Mouse (Mus musculus) hindbrain, embryonic 12.5 days (tissue): ENCODE measurements around the gene Usp24. TPM values are rescaled to one million over a fixed set of nuclear protein-coding genes. Genes with fewer than 3 reads are reported as not detected.

Source experiments
- ATAC-seq: fragments of 200-750 bp; cut with Nextera tagmentation; 2 replicates; pipeline ENCODE4 v1.8.0; 2017; ENCODE audit warnings: moderate TSS enrichment; ENCODE audit not compliant: low FRiP score
- H3K27ac ChIP-seq: fragments of 300-500 bp; sonication (generic); 2 replicates; pipeline ENCODE4 v1.5.1; 2016; ENCODE audit warnings: mild to moderate bottlenecking
- H3K27me3 ChIP-seq: fragments of 300-500 bp; sonication (generic); 2 replicates; pipeline ENCODE4 v1.6.1; 2016; ENCODE audit warnings: mild to moderate bottlenecking
- H3K36me3 ChIP-seq: fragments of 300-500 bp; sonication (generic); 2 replicates; pipeline ENCODE4 v1.6.1; 2016; ENCODE audit warnings: mild to moderate bottlenecking
- H3K4me1 ChIP-seq: fragments of 300-500 bp; sonication (generic); 2 replicates; pipeline ENCODE4 v1.6.1; 2016
- H3K4me2 ChIP-seq: fragments of 300-500 bp; sonication (generic); replicated peaks from 2 replicates; pipeline ENCODE4 v1.6.1; 2016; ENCODE audit warnings: mild to moderate bottlenecking
- H3K4me3 ChIP-seq: fragments of 300-500 bp; sonication (generic); 2 replicates; pipeline ENCODE4 v1.5.1; 2016; ENCODE audit warnings: mild to moderate bottlenecking
- H3K9ac ChIP-seq: fragments of 300-500 bp; sonication (generic); 2 replicates; pipeline ENCODE4 v1.6.1; 2016; ENCODE audit warnings: mild to moderate bottlenecking, moderate library complexity
- H3K9me3 ChIP-seq: fragments of 300-500 bp; sonication (generic); replicated peaks from 2 replicates; pipeline ENCODE4 v1.6.1; 2016; ENCODE audit warnings: mild to moderate bottlenecking
- WGBS: fragments of 180-500 bp; shearing (Covaris S2); methylation state at CpG from one replicate; pipeline ENCODE4 v1.1.7; 2016; 5-methylcytosine and 5-hydroxymethylcytosine counted together
- polyA plus RNA-seq: library from polyadenylated mRNA; unstranded; fragments of >200 nt; fragmentation: Nextera tagmentation; extraction: Ambion mirVana; gene quantifications from 2 replicates; pipeline ENCODE4 v1.2.1, GENCODE M21; 2016

Gene Usp24
- polyA plus RNA-seq, 1 experiment from 2014 or later: 12.7 TPM

DNA sequence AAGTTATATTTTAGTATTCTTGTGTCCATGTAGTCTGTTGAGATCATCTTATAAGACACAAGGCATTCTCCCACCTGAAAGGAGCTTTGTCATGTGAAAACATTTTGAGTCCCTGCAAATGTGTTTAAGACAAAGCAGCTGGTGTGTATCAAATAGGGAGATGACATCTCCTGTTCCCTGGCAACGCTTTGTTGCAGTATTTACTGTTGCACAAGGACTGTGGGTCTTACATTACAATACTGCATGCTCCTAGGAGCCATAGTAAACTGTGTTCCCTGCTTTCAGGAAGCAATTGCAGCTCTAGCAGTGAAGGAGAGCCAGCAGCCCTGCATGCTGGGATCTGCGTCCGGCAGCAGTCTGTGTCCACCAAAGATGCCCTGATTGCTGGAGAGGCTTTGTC is 73.9 kb downstream of the Usp24 start:
- Histone ChIP-seq H3K27me3 (no peaks in the 10 kb centered on the region), H3K36me3 (peaks cover 69% of the 10 kb centered on the region), H3K4me2 (no peak overlapping the region), H3K4me1 (no peaks in the 10 kb centered on the region), H3K9ac (no peak overlapping the region), H3K4me3 (no peak overlapping the region), H3K27ac (no peak overlapping the region), H3K9me3 (no peaks in the 10 kb centered on the region)
- WGBS: 88% methylated on average over 3 of the region's 3 CpGs
- ATAC-seq: no peak

DNA sequence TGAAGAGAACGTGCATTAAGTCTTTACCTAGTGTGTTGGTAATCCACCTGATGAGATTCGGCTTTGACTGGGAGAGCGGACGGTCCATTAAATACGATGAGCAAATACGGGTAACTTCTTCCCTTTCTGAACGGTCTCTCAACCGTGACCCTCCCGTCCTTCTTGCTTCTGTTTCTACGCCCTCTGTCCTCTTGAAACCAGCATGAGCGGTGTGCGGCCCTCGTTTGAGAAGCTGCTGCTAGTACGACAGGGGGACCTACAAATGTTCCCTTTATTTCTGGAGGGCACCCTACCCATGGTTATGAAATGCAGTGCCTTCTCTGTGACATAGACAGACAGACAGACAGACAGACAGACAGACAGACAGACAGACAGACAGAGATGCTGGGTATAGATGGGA is 93.6 kb downstream of the Usp24 start:
- Histone ChIP-seq H3K27ac (no peak overlapping the region), H3K4me2 (no peak overlapping the region), H3K4me3 (no peak overlapping the region), H3K36me3 (peaks cover 71% of the 10 kb centered on the region), H3K9ac (no peak overlapping the region), H3K4me1 (no peaks in the 10 kb centered on the region), H3K27me3 (no peaks in the 10 kb centered on the region), H3K9me3 (no peaks in the 10 kb centered on the region)
- 87% methylated on average over 14 of the region's 14 CpGs for WGBS
- no peak for ATAC-seq

DNA sequence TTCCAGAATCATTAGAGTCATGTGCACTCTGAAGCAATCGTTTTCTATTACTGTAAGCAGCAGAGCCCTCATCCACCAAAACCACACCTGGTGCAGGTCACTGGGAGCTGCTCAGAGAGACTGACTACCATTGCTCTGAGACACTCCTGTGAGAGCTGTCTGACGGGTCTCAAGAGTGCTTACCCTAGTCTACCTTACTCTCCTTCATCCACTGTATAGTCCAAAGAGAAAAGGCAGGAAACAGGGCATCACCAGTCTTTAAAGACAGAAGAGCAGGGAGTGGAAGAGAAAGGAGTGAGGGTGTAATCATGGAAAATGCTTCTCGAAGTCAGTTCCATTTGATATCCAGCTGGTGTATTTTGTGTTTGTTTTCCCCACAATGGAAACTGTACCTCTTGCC is 103.2 kb downstream of the Usp24 start:
- no peak for ATAC-seq
- Histone ChIP-seq H3K9me3 (no peaks in the 10 kb centered on the region), H3K4me2 (no peak overlapping the region), H3K4me1 (no peaks in the 10 kb centered on the region), H3K36me3 (peaks cover 63% of the 10 kb centered on the region), H3K4me3 (no peak overlapping the region), H3K27ac (no peak overlapping the region), H3K27me3 (no peaks in the 10 kb centered on the region), H3K9ac (no peak overlapping the region)
- WGBS: 90% methylated on average over 3 of the region's 3 CpGs

DNA sequence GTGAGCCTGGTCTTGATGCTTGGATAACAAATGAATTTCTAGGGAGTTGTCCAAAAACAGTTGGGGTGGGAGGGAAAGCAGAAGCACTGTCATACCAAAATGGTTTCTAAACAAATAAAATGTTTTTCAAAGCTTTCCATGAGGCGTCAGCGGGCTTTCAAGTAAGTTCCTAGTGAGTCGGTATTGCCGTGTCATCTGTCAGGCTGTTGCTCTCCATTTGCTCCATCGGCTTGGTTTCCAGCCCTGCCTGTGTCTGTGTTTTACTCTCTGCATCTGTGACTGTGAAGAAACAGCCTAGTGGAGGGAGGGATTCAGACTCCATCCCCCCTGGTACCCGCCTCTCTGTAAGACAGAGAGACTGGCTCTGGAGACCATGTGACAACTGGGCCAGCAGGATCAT is 103.8 kb downstream of the Usp24 start:
- no peaks in the 10 kb centered on the region for H3K4me1 ChIP-seq
- no peaks in the 10 kb centered on the region for H3K27me3 ChIP-seq
- no peak overlapping the region for H3K4me2 ChIP-seq
- ATAC-seq: no peak
- no peak overlapping the region for H3K27ac ChIP-seq
- H3K9me3 ChIP-seq: no peaks in the 10 kb centered on the region
- H3K9ac ChIP-seq: no peak overlapping the region
- no peak overlapping the region for H3K4me3 ChIP-seq
- H3K36me3 ChIP-seq: peaks cover 68% of the 10 kb centered on the region
- whole genome bisulfite sequencing: 89% methylated on average over 6 of the region's 6 CpGs

DNA sequence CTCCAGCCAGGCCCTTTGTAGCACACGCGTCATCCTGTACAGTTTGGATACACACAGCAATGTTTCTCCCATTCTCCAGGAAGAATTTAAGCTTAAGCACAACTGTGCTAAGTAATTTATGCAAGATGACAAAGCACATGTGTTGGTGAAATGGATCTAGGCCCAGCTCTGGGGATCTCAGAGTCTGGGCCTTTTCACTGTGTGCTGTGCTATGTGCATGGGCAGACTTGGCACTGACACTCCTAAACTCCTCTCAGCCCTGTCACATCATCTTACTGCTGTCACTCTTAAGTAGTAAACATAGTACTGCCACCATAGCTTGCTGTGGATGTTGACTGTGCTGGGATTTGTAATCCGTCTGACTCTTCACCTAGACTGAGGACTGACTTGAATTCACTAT is 106.6 kb downstream of the Usp24 start:
- Histone ChIP-seq H3K9me3 (no peaks in the 10 kb centered on the region), H3K27ac (no peak overlapping the region), H3K36me3 (peaks cover 75% of the 10 kb centered on the region), H3K4me1 (no peaks in the 10 kb centered on the region), H3K4me2 (no peak overlapping the region), H3K27me3 (no peaks in the 10 kb centered on the region), H3K4me3 (no peak overlapping the region), H3K9ac (no peak overlapping the region)
- 94% methylated on average over 3 of the region's 3 CpGs for WGBS
- ATAC-seq: no peak

GRCm38 (mm10) chr4:106424560-106424959 is 108.5 kb downstream of the Usp24 start:
- no peak overlapping the region for H3K4me3 ChIP-seq
- no peak overlapping the region for H3K4me2 ChIP-seq
- peaks cover 77% of the 10 kb centered on the region for H3K36me3 ChIP-seq
- no peak for ATAC-seq
- no peaks in the 10 kb centered on the region for H3K27me3 ChIP-seq
- 97% methylated on average over 1 of the region's 1 CpGs for WGBS
- H3K9me3 ChIP-seq: no peaks in the 10 kb centered on the region
- no peak overlapping the region for H3K9ac ChIP-seq
- no peak overlapping the region for H3K27ac ChIP-seq
- no peaks in the 10 kb centered on the region for H3K4me1 ChIP-seq

- 72% methylated on average over 5 of the region's 5 CpGs for WGBS
- H3K4me3 ChIP-seq: no peak overlapping the region
- no peak overlapping the region for H3K9ac ChIP-seq
- ATAC-seq: no peak
- H3K27ac ChIP-seq: no peak overlapping the region
- no peaks in the 10 kb centered on the region for H3K4me1 ChIP-seq
- H3K9me3 ChIP-seq: no peaks in the 10 kb centered on the region
- peaks cover 74% of the 10 kb centered on the region for H3K36me3 ChIP-seq
- H3K27me3 ChIP-seq: no peaks in the 10 kb centered on the region
- no peak overlapping the region for H3K4me2 ChIP-seq
Observed at GRCm38 (mm10) chr4:106426286-106426685, 110.3 kb downstream of the Usp24 start.

- H3K4me3 ChIP-seq: no peak overlapping the region
- no peak overlapping the region for H3K27ac ChIP-seq
- ATAC-seq: no peak
- H3K4me1 ChIP-seq: no peaks in the 10 kb centered on the region
- no peak overlapping the region for H3K4me2 ChIP-seq
- no peaks in the 10 kb centered on the region for H3K27me3 ChIP-seq
- peaks cover 73% of the 10 kb centered on the region for H3K36me3 ChIP-seq
- WGBS: 90% methylated on average over 6 of the region's 6 CpGs
- H3K9me3 ChIP-seq: no peaks in the 10 kb centered on the region
- H3K9ac ChIP-seq: no peak overlapping the region
Observed at GRCm38 (mm10) chr4:106428616-106429015, 112.6 kb downstream of the Usp24 start.

DNA sequence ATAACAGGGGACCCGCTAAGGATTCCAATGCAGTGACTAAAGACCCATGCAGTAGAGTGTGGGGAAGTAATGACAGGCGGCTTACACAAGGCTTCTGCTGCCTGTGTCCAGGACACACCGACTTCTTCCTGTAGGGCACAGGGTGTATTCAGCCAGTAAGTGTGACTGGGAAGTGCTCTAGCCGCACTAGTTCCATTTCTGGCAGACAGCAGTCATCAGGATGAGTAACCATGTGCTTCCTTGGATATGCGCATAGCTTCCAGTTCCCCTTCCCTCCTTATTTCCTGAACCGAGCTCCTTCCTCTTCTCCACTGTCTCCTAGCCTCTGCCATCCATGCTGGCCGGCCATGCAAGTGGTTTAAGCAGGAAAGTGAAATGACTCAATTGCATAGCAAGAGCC is 113.1 kb downstream of the Usp24 start:
- Histone ChIP-seq H3K4me1 (no peaks in the 10 kb centered on the region), H3K9ac (no peak overlapping the region), H3K27ac (no peak overlapping the region), H3K4me2 (no peak overlapping the region), H3K9me3 (no peaks in the 10 kb centered on the region), H3K27me3 (no peaks in the 10 kb centered on the region), H3K36me3 (peaks cover 71% of the 10 kb centered on the region), H3K4me3 (no peak overlapping the region)
- ATAC-seq: no peak
- WGBS: 89% methylated on average over 7 of the region's 7 CpGs

- no peak overlapping the region for H3K9ac ChIP-seq
- H3K9me3 ChIP-seq: no peaks in the 10 kb centered on the region
- 92% methylated on average over 5 of the region's 5 CpGs for WGBS
- ATAC-seq: no peak
- no peaks in the 10 kb centered on the region for H3K27me3 ChIP-seq
- H3K4me1 ChIP-seq: no peaks in the 10 kb centered on the region
- H3K4me2 ChIP-seq: no peak overlapping the region
- H3K36me3 ChIP-seq: peaks cover 63% of the 10 kb centered on the region
- H3K4me3 ChIP-seq: no peak overlapping the region
- H3K27ac ChIP-seq: no peak overlapping the region
Observed at GRCm38 (mm10) chr4:106430431-106430830, 114.4 kb downstream of the Usp24 start.

GRCm38 (mm10) chr4:106435426-106435825 is 119.4 kb downstream of the Usp24 start:
- H3K9me3 ChIP-seq: no peaks in the 10 kb centered on the region
- no peak overlapping the region for H3K9ac ChIP-seq
- peaks cover 63% of the 10 kb centered on the region for H3K36me3 ChIP-seq
- no peak for ATAC-seq
- no peaks in the 10 kb centered on the region for H3K4me1 ChIP-seq
- H3K27ac ChIP-seq: no peak overlapping the region
- 94% methylated on average over 2 of the region's 2 CpGs for WGBS
- no peaks in the 10 kb centered on the region for H3K27me3 ChIP-seq
- no peak overlapping the region for H3K4me3 ChIP-seq
- H3K4me2 ChIP-seq: no peak overlapping the region

- no peak overlapping the region for H3K4me2 ChIP-seq
Observed at GRCm38 (mm10) chr4:106436475-106436874, 120.5 kb downstream of the Usp24 start.

DNA sequence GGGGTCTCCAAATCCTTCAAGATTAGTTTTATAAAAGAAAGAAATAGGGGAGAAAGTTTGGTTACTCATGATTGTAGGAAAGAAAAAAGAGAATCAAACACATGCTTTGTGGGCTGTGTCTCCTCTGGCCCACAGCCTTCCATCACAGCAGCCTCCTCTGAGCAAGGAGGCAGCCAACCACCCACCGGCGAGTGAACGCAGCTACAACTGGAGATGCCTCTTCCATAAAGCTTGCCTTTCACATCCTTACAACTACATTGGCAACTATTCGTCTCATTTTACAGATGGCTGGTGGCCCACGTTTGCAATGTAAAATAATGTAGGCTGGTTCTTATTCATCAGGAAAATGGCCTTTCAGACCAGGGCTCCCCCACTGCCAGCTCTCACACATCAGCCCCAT is 121.2 kb downstream of the Usp24 start:
- no peak overlapping the region for H3K4me3 ChIP-seq
- H3K9ac ChIP-seq: no peak overlapping the region
- ATAC-seq: no peak
- no peak overlapping the region for H3K4me2 ChIP-seq
- no peaks in the 10 kb centered on the region for H3K9me3 ChIP-seq
- H3K27ac ChIP-seq: no peak overlapping the region
- 93% methylated on average over 5 of the region's 5 CpGs for WGBS
- H3K27me3 ChIP-seq: no peaks in the 10 kb centered on the region
- no peaks in the 10 kb centered on the region for H3K4me1 ChIP-seq
- peaks cover 60% of the 10 kb centered on the region for H3K36me3 ChIP-seq

More at GRCm38 (mm10) chr4:106436475-106436874, 120.5 kb downstream of the Usp24 start:
- H3K4me1 ChIP-seq: no peaks in the 10 kb centered on the region
- peaks cover 62% of the 10 kb centered on the region for H3K36me3 ChIP-seq
- H3K4me3 ChIP-seq: no peak overlapping the region
- H3K27me3 ChIP-seq: no peaks in the 10 kb centered on the region
- no peak overlapping the region for H3K27ac ChIP-seq
- H3K9me3 ChIP-seq: no peaks in the 10 kb centered on the region
- H3K9ac ChIP-seq: no peak overlapping the region
- no peak; the same call in 1 of the 2 replicates for ATAC-seq
- WGBS: 65% methylated on average over 4 of the region's 4 CpGs
